In genomic region chr9:45451346-45451745, GRCm38 (mm10) we compare ENCODE assay signal across 34 mouse cellular contexts. TPM values are rescaled to one million over a fixed set of nuclear protein-coding genes. Genes with fewer than 3 reads are reported as not detected.
"Had no signal": no experiment of that assay in that cellular context is flagged by ENCODE, and none has a peak within 500 bp of the region (broad histone marks: within the 10 kb centered on the region; RNA-seq: fewer than 3 reads in every experiment).

No protein-coding gene starts in this region.

- H3K9ac ChIP-seq: heart, embryonic 12.5 days; heart, embryonic 13.5 days; heart, embryonic 15.5 days; hindbrain, embryonic 12.5 days; hindbrain, embryonic 13.5 days; hindbrain, embryonic 14.5 days; hindbrain, embryonic 15.5 days; intestine, embryonic 15.5 days; kidney, embryonic 15.5 days had no signal

- H3K9me3 ChIP-seq: heart, embryonic 10.5 days; heart, embryonic 12.5 days; heart, embryonic 13.5 days; heart, embryonic 15.5 days; hindbrain, embryonic 10.5 days; hindbrain, embryonic 12.5 days; hindbrain, embryonic 13.5 days; hindbrain, embryonic 15.5 days; intestine, embryonic 15.5 days; kidney, embryonic 15.5 days had no signal

- DNase-seq: heart, postnatal 10 days; heart, postnatal 14 days; heart, postnatal 36 days; heart, postnatal 4 days; kidney, adult 11 months; kidney, adult 18-20 months; kidney, adult 2 months; kidney, adult 8-10 months; kidney, adult 9 months; kidney, postnatal 10 days; kidney, postnatal 14 days; kidney, postnatal 25 days; kidney, postnatal 36 days; kidney, postnatal 4 days; layer of hippocampus, adult 9-11 months; layer of hippocampus, postnatal 36 days had no signal

- H3K4me2 ChIP-seq: heart, embryonic 11.5 days; heart, embryonic 12.5 days; heart, embryonic 13.5 days; heart, embryonic 15.5 days; hindbrain, embryonic 12.5 days; hindbrain, embryonic 13.5 days; hindbrain, embryonic 14.5 days; hindbrain, embryonic 15.5 days; intestine, embryonic 15.5 days; kidney, embryonic 15.5 days had no signal

- H3K27me3 ChIP-seq: hindbrain, embryonic 15.5 days; intestine, embryonic 15.5 days had no signal

- H3K4me1 ChIP-seq: heart, embryonic 10.5 days; heart, embryonic 12.5 days; heart, embryonic 13.5 days; heart, embryonic 15.5 days; intestine, embryonic 15.5 days; kidney, embryonic 15.5 days had no signal

- H3K27ac ChIP-seq: heart, embryonic 10.5 days; heart, embryonic 13.5 days; heart, embryonic 15.5 days; hindbrain, embryonic 10.5 days; hindbrain, embryonic 12.5 days; hindbrain, embryonic 13.5 days; hindbrain, embryonic 14.5 days; hindbrain, embryonic 15.5 days; hindbrain, postnatal 0 days; intestine, embryonic 15.5 days; kidney, embryonic 15.5 days; kidney, postnatal 0 days; left cerebral cortex, adult 2 months had no signal

- H3K36me3 ChIP-seq: heart, embryonic 10.5 days; heart, embryonic 12.5 days; heart, embryonic 13.5 days; heart, embryonic 15.5 days; hindbrain, embryonic 10.5 days; hindbrain, embryonic 12.5 days; intestine, embryonic 15.5 days; kidney, embryonic 15.5 days had no signal

- H3K4me3 ChIP-seq: heart, embryonic 10.5 days; heart, embryonic 12.5 days; heart, embryonic 13.5 days; heart, embryonic 15.5 days; hindbrain, embryonic 10.5 days; hindbrain, embryonic 12.5 days; hindbrain, embryonic 13.5 days; hindbrain, embryonic 15.5 days; intestine, embryonic 15.5 days; kidney, embryonic 15.5 days; left cerebral cortex, adult 2 months had no signal

RNA-seq across cellular contexts. Expression of gene Dscaml1, which starts 24.9 kb away (rescaled TPM):
- total RNA-seq: heart, postnatal 10 days; heart, postnatal 14 days; heart, postnatal 25 days; heart, postnatal 36 days; heart, postnatal 4 days; hematopoietic stem cell, adult 5-6 weeks had no signal
- polyA plus RNA-seq: inflammation-experienced regulatory T-cells, adult 6 months had no signal

RNA-seq across cellular contexts. Expression of gene Fxyd2, which starts 51.9 kb away (rescaled TPM):
- total RNA-seq: hematopoietic stem cell, adult 5-6 weeks had no signal
